Mouse (Mus musculus): Measurements from ENCODE around the gene Plg.

Gene Plg

GRCm38 (mm10) chr17:12388239-12388638 lies 9.8 kb downstream of the Plg start:
- no peak for DNase-seq

DNA sequence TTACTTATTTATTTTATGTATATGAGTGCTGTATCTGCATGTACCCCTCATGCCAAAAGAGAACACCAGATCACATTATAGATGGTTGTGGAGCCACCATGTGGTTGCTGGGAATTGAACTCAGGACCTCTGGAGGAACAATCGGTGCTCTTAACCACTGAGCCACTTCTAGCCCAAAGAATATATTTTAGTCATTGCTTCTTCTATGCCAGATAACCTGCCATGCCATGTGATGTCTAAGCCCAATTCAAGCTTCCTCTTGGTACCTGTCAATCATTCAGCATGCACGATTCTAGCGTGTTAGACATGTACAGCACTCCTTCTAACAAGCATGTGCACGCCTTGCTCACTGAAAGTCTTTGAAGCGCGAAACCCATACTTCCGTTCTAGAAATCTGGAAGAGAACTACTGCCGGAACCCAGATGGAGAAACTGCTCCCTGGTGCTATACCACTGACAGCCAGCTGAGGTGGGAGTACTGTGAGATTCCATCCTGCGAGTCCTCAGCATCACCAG lies 17.8 kb downstream of the Plg start:
- DNase-seq, result no peak

- DNase-seq, result no peak
These were observed 25.0 kb downstream of the Plg start for GRCm38 (mm10) chr17:12403420-12403819.

DNA sequence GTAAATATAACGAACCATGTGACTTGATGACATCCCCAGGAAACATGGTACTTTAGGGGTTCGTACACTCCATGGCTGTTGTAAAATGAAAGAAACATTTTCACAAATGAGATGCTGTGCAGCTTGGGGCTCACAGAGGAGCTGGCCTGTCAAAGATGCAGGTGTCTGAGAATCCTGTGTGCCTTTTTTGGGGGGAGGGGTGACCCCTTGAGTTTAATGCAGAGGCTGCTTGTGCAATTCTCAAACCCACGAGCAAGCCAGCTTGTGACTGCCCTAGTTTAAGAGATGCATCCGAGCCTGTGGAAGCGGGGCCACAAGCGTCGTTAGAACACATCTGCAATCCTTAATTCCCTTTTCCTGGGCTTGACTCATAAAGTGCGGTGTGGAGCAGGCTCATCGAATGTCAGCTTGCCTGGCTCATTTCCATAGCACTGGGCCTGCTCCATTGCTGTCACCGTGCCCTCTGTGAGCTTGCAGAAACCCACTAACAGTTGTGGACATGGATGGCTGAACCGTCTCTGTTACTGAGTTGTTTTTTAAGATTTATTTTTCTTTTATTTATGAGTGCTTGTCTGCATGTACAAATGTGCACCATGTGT lies 31.0 kb downstream of the Plg start:
- DNase-seq, result no peak

DNA sequence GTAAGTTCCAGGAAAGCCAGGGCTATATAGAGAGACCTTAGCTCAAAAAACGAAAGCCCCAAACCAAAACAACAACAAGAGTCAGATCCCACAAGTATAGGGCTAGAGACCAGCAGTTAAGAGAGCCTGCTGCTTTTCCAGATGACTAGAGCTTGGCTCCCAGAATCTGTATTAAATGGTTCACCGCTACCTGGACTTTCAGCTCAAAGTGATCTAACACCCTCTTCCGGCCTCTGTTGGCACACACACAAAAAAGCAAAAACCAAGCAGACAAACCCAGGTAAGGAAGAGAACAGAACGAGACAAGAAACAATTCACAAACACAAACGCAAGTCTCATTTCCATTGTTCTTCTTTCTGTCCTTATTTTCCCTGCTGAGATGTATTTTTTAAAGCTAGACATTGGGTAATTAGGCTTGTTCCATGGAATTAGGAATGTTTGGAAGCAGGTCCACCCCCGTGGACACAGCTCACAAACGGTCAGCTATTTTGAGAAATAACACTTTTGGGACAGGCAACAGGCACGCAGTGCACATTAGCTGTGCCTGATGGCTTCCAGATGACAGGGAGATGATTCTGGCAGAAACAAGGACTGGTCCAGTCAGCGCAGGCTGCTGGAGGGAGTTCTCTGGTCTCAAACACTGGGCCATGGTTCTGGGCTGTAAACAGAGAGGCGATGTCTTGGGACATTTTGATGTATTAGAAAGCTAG lies 33.9 kb downstream of the Plg start:
- DNase-seq, result peak; percentile 53

DNA sequence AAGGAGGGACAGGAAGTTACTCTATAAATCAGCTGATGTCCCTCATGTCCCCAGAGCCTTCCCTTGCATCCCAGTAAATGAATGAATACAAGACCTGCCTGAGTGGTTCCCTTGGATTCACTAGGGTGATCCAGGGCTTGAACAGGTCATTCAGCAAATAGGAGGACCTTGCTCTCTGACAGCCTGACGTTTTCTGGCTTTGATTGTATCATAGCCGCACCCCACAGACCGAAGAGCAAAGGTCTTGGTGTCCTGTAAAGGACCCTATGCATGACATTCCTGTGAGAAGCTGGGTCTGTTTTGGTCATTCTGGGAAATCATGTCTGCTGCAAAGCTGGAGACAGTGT lies 34.5 kb downstream of the Plg start:
- DNase-seq, result no peak

GRCm38 (mm10) chr17:12415031-12415735 lies 36.8 kb downstream of the Plg start:
- DNase-seq, result peak; percentile 52

- DNase-seq, result no peak
These were observed 37.3 kb downstream of the Plg start for GRCm38 (mm10) chr17:12415741-12416140.

DNA sequence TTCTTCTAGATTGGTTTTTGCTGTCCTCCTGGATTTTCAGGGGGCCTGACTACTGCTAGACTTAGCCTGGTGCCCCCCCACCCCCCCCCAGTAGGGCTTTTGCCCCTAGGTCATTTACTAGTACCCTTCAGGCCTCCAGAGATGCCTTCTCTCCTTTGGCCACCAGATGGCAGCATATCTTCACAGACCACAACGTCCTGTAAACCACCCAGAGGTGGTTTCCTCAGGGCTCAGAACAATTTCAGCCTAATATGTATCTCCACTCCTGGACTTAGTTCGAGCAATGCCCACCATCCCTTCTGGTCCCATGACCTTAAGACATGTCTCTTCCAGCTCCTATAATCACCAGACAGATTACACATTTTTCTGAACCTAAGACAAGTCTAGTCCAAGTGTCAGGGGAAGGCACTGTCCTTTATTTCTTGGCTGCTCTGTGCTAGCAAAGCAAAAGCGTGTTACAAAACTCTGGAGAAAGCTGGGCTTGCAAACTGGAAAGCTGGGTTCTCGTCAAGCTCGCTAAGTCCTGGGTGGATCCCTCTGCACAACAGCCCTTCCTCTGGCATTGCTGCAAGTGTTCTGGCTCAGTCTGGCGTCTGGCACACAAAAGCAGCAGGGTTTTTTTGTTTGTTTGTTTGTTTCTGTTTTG lies 38.0 kb downstream of the Plg start:
- DNase-seq, result peak; percentile 82

GRCm38 (mm10) chr17:12419491-12420079 lies 41.2 kb downstream of the Plg start:
- no peak for DNase-seq

DNA sequence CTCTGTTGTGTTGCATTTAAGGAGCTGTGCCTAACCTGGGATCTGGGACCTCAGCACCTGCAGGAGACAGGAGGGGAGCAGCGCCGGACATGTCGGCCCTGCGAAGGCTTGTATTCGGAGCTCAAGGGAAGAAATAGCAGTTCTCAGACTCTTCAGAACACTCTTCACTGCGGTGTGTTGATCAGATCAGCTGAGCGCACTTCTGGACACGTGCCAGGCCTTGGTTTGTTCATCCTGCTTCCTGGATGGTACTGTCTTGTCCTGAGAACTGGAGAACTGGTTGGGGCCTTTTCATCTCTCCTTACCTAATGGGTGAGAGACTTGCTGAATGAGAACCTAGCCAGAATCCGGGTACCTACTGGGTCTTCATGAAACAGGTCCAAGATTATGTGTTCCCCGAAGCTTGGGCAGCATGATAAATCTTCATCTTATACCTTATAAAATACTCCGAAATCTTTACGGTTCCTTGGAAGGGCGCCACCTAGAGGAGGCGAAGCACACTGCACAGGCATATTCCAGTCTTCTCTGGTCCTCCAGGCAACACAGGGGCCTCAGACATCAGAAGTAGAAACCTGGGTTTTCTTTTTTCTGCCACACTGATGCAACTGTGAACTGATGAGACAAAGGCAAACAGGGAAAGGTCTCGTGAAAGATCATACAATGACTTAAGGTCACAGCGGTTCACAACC lies 42.6 kb downstream of the Plg start:
- DNase-seq, result no peak

GRCm38 (mm10) chr17:12422143-12422542 lies 43.7 kb downstream of the Plg start:
- no peak for DNase-seq

DNA sequence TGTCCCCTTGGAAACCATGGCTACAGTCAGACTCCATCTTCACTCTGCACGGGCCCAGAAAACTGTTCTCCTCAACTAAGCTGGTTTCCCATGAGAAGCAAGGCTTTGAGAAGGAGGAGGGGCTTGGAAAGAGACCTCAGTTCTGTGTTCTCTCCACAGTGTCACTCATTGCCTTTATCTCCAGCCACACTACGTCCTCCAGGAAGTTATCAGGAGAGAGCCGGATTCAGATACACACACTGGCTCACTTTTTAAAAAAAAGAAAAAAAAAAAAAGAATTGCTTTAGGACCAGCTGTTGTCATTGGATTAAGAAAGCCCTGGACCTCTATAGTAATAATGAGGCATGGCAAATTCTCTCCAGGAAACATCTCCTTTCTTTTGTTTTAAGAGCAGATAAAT lies 48.7 kb downstream of the Plg start:
- DNase-seq, result no peak

- peak; percentile 51 for DNase-seq
These were observed 50.0 kb downstream of the Plg start for GRCm38 (mm10) chr17:12428369-12428768.

- no peak for DNase-seq
These were observed 53.3 kb downstream of the Plg start for GRCm38 (mm10) chr17:12431707-12432106.

- no peak for DNase-seq
These were observed 59.4 kb downstream of the Plg start for GRCm38 (mm10) chr17:12437771-12438170.

DNA sequence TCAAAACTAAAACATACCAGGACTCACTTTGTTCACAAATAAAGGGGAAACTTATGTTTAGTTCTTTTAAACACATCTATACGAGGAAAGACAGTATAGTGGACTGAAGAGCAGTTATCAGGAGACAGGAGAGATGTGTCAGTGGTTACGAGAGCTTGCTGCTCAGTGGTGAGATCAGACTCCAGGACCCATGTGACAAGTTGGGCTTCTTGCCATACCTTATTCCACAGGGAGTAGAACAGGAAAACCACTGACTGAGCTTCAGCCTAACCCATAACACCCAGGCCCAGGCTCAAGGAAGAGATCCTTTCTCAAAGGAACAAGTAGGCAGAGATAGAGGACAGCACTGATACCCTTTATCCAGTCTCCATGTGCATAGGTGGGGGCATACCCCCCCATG lies 66.2 kb downstream of the Plg start:
- DNase-seq, result no peak

- peak; percentile 39 for DNase-seq
These were observed 72.8 kb downstream of the Plg start for GRCm38 (mm10) chr17:12451234-12451633.

- no peak for DNase-seq
These were observed 74.6 kb downstream of the Plg start for GRCm38 (mm10) chr17:12452862-12453531.

DNA sequence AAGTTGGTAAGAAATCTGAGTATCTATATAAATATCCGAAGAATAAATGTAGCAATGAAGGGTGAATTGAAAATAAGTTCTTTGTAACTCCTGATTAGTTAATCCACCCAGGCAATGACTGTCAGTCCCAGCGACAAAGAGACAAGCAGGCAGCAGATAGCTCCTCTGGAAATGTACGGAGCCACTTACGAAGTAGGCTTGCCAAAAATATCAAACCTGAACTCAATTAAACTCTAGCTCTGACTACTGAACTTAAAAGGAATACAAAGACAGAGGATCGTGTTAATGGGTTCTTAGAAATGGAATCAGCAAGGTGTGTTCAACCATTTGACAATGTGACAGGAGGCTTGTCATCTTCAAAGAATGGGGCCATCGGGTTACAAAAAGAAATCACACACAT lies 75.3 kb downstream of the Plg start:
- no peak for DNase-seq

GRCm38 (mm10) chr17:12455143-12455790 lies 76.9 kb downstream of the Plg start:
- no peak for DNase-seq

All from embryo, embryonic 11 days (tissue).